Mouse (Mus musculus) testis, adult 2 months (tissue): ENCODE measurements around the gene Chka. TPM values are rescaled to one million over a fixed set of nuclear protein-coding genes. Genes with fewer than 3 reads are reported as not detected.

Experiments used
- H3K27ac ChIP-seq: fragments of 200-500 bp; 2 replicates; pipeline ENCODE4 v1.5.1; 2012; ENCODE audit warnings: low read depth, low read length; ENCODE audit not compliant: control insufficient read depth, insufficient read depth
- H3K27me3 ChIP-seq: fragments of 200-500 bp; 2 replicates; pipeline ENCODE4 v1.6.1; 2012; ENCODE audit warnings: mild to moderate bottlenecking, low read length, moderate library complexity; ENCODE audit not compliant: control insufficient read depth, insufficient read depth
- H3K36me3 ChIP-seq: fragments of 200-500 bp; 2 replicates; pipeline ENCODE4 v1.6.1; 2012; ENCODE audit warnings: mild to moderate bottlenecking, low read length; ENCODE audit not compliant: control insufficient read depth, insufficient read depth
- H3K4me1 ChIP-seq: fragments of 200-500 bp; 2 replicates; pipeline ENCODE4 v1.6.1; 2012; ENCODE audit warnings: low read length; ENCODE audit not compliant: control insufficient read depth, insufficient read depth
- H3K4me3 ChIP-seq: fragments of 200-500 bp; 2 replicates; pipeline ENCODE4 v1.5.1; 2012; ENCODE audit warnings: low read depth, mild to moderate bottlenecking, low read length, moderate library complexity, mixed read lengths; ENCODE audit not compliant: control insufficient read depth
- CTCF ChIP-seq: fragments of 200-500 bp; IDR thresholded peaks from 2 replicates; pipeline ENCODE4 v1.5.1; 2012; ENCODE audit warnings: low read depth, mild to moderate bottlenecking, inconsistent platforms, low read length, moderate library complexity; ENCODE audit not compliant: control insufficient read depth, insufficient read depth, insufficient replicate concordance
- POLR2A ChIP-seq: fragments of 200-500 bp; IDR thresholded peaks from 2 replicates; pipeline ENCODE4 v1.6.1; 2012; ENCODE audit warnings: low read depth, mild to moderate bottlenecking, inconsistent platforms, low read length, moderate library complexity; ENCODE audit not compliant: control insufficient read depth
- polyA plus RNA-seq: library from polyadenylated mRNA; depleted of rRNA; stranded (reverse); fragments of >200 nt; gene quantifications from 2 replicates; pipeline ENCODE4 v1.2.3, GENCODE M21; 2012

The Chka gene
- polyA plus RNA-seq, 1 experiment = 85.7 TPM

- H3K27ac ChIP-seq = no peak overlapping the region; the same call in 1 of the 2 replicates
- H3K27me3 ChIP-seq = no peaks in the 10 kb centered on the region
- H3K4me1 ChIP-seq = peaks cover 24% of the 10 kb centered on the region
- TF ChIP-seq POLR2A (no peak), CTCF (no peak)
- no peak overlapping the region for H3K4me3 ChIP-seq
- no peaks in the 10 kb centered on the region; the same call in 1 of the 2 replicates for H3K36me3 ChIP-seq
Measured at GRCm38 (mm10) chr19:3922661-3923371, 71.2 kb downstream of the Chka start.

DNA sequence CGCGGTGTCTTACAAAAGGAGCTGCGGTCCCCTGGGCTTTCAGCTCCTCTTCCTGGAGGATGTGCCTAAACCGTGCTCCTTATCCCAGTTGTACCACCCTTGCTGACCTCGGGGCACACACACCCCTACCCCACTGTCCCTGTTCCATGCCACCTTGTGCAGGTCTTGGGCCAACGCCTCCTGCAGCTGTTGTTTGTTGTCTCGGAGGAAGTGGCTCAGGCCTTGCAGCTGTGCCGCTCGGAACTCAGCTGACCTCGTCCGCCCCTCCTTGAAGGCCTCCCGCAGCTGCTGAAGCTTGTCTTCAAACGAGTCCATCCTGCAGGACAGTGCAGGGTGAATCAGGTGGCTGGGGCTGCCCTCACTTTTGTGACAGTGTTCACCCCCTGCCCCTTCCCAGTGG is 72.0 kb downstream of the Chka start:
- no peaks in the 10 kb centered on the region for H3K27me3 ChIP-seq
- no peaks in the 10 kb centered on the region; the same call in 1 of the 2 replicates for H3K36me3 ChIP-seq
- no peak for TF ChIP-seq POLR2A
- peak overlapping the region; percentile 58 for H3K27ac ChIP-seq
- no peak overlapping the region for H3K4me3 ChIP-seq
- H3K4me1 ChIP-seq = peaks cover 20% of the 10 kb centered on the region

DNA sequence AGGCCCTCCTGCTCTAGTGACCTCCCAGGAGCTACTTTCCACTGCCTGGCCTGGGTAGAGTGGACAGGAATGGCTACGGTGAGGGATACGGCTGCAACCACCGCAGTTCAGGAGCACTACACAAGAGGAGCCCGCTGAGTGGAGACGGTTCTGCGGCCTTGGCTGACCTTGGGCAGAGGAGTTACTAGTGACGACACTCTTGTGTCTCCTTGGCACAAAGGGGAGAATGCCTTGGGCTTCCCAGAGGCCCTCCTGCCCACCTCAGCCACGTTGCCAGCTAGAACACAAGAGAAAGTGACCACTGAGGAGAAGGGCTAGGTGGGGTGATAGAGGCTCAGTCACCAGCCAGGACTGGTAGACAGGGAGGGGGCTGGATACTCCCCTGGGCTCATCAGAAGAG is 72.6 kb downstream of the Chka start:
- H3K4me1 ChIP-seq = peaks cover 19% of the 10 kb centered on the region
- no peak for TF ChIP-seq CTCF
- no peak for TF ChIP-seq POLR2A
- H3K4me3 ChIP-seq = no peak overlapping the region
- H3K27me3 ChIP-seq = no peaks in the 10 kb centered on the region
- H3K36me3 ChIP-seq = no peaks in the 10 kb centered on the region; the same call in 1 of the 2 replicates
- H3K27ac ChIP-seq = peak overlapping the region; percentile 58

GRCm38 (mm10) chr19:3924868-3925267 is 73.3 kb downstream of the Chka start:
- H3K4me1 ChIP-seq = peaks cover 23% of the 10 kb centered on the region
- H3K27me3 ChIP-seq = no peaks in the 10 kb centered on the region
- H3K27ac ChIP-seq = no peak overlapping the region
- TF ChIP-seq POLR2A = no peak
- TF ChIP-seq CTCF = no peak
- no peak overlapping the region for H3K4me3 ChIP-seq
- H3K36me3 ChIP-seq = no peaks in the 10 kb centered on the region; the same call in 1 of the 2 replicates

DNA sequence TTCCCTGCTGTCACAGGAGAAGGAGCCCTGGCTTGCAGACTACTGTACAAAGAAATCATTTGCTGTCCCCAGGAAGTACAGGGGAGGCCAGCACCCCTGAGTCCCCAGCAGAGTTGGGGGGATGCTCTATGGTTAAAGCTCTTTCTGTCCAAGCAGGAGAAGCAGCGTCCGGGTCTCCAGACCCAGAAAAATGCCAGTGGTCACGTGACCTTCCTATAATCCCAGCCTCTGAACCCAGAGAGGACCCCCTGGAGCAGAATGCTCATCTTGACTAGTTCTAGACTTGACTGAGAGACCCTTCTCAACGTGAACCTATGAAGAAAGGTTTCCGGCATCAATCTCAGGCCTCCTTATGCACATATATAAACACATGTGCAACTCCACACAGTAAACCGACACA is 74.3 kb downstream of the Chka start:
- no peak overlapping the region for H3K27ac ChIP-seq
- H3K36me3 ChIP-seq = no peaks in the 10 kb centered on the region
- peaks cover 23% of the 10 kb centered on the region for H3K4me1 ChIP-seq
- H3K27me3 ChIP-seq = no peaks in the 10 kb centered on the region
- TF ChIP-seq CTCF = no peak
- no peak overlapping the region for H3K4me3 ChIP-seq

GRCm38 (mm10) chr19:3926279-3926678 is 74.7 kb downstream of the Chka start:
- Histone ChIP-seq H3K36me3 (no peaks in the 10 kb centered on the region), H3K4me3 (peak overlapping the region; percentile 40), H3K27me3 (no peaks in the 10 kb centered on the region), H3K4me1 (peaks cover 23% of the 10 kb centered on the region), H3K27ac (no peak overlapping the region)
- TF ChIP-seq CTCF (no peak), POLR2A (peak; percentile 34; the same call in 1 of the 2 replicates)

DNA sequence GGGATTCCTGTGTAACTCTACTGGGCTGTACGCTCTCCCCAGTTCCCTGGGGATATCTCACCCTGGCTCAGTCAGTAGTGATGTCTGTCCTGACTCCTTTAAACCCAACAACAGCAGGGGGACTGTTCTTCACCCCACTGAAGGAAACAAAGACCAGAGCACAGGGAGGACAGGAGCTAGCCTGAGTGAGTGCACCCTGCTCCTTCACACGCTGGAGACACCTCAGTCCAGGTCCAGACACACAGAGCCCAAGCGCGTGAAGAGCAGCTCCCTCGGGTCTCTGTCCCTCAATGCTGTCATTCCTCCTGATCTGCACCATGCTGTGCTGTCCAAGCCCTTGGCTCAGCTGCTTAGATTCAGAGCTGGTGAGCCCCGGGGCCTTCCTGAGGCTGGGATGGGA is 75.1 kb downstream of the Chka start:
- Histone ChIP-seq H3K27ac (no peak overlapping the region; the same call in 1 of the 2 replicates), H3K27me3 (no peaks in the 10 kb centered on the region), H3K4me3 (peak overlapping the region; percentile 40), H3K36me3 (no peaks in the 10 kb centered on the region), H3K4me1 (peaks cover 23% of the 10 kb centered on the region)
- TF ChIP-seq POLR2A (no peak), CTCF (no peak)

- H3K27ac ChIP-seq = no peak overlapping the region
- no peaks in the 10 kb centered on the region for H3K36me3 ChIP-seq
- no peak overlapping the region for H3K4me3 ChIP-seq
- H3K4me1 ChIP-seq = peaks cover 23% of the 10 kb centered on the region
- no peak for TF ChIP-seq CTCF
- no peak for TF ChIP-seq POLR2A
- no peaks in the 10 kb centered on the region for H3K27me3 ChIP-seq
Measured at GRCm38 (mm10) chr19:3927989-3928388, 76.4 kb downstream of the Chka start.
